Mouse (Mus musculus): ENCODE measurements around the gene Kif28. TPM values are rescaled to one million over a fixed set of nuclear protein-coding genes. Genes with fewer than 3 reads are reported as not detected.

Kif28 gene
- polyA plus RNA-seq (2015; fragmentation: Nextera tagmentation; extraction: Ambion mirVana): not detected in 2 replicates

DNA sequence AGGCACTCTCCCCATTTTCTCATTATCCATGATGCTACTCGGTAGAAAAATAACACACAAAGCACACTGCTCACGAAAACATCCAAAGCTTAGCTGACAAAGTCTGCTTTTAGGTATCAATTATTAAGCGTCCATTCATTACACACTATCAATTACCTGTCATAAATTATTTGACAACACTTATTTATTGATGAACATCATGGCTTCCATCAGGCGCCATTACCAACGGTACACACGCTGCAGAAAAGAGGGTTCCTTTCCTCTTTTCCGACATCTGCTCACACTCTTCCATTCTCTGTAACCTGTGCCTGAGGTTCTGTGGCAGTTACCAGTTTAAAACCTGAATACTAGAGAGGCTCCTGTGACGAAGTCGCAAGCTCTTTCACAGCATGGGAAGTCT, at the start of gene Kif28:
TSS of gene Kif28 (minus strand) at position 101 of the 400 bp plus-strand sequence.
- no peak within 1 kb of the TSS for H3K4me3 ChIP-seq (ENCODE audit: low read length)
- H3K4me1 ChIP-seq (ENCODE audit: insufficient read depth, low read length): no peaks in the 10 kb centered on the region
- peaks cover 39% of the 10 kb centered on the region for H3K36me3 ChIP-seq (ENCODE audit: insufficient read depth, low read length)
- WGBS: 93% methylated on average over 9 of the region's 9 CpGs
- H3K9me3 ChIP-seq (ENCODE audit: low read length): no peaks in the 10 kb centered on the region
- no peak for ATAC-seq (ENCODE audit: low FRiP score, low TSS enrichment)
- H3K9ac ChIP-seq (replicated peaks; ENCODE audit: low read length): no peak within 1 kb of the TSS
- no peak within 1 kb of the TSS for H3K27ac ChIP-seq (ENCODE audit: low read length)
- no peaks in the 10 kb centered on the region for H3K27me3 ChIP-seq (ENCODE audit: insufficient read depth, low read length)
- H3K4me2 ChIP-seq (replicated peaks; ENCODE audit: low read depth, low read length): no peak within 1 kb of the TSS

DNA sequence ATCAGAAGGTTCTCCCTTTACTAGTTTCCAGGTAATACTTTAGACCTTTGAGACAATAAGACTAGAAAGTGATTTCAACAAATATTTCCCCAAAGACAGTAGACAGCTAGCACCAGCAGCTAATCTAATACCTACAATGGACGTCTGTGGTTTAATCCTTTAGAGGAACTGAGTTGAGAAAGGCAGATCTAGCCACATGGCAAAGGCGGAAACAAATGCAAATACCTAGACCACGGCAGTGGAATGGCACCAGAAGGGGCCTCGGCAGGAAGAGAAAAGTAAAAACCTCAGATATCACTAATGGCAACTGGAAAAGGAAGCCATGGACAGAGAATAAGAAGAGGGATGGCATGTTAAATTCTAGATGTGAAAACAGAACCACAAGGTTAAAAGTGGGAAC, 42.2 kb upstream of the Kif28 start:
- no peak for ATAC-seq (ENCODE audit: low FRiP score, low TSS enrichment)
- Histone ChIP-seq H3K4me2 (replicated peaks; ENCODE audit: low read depth, low read length) (no peak overlapping the region), H3K9ac (replicated peaks; ENCODE audit: low read length) (no peak overlapping the region), H3K4me1 (ENCODE audit: insufficient read depth, low read length) (no peaks in the 10 kb centered on the region), H3K27ac (ENCODE audit: low read length) (no peak overlapping the region), H3K9me3 (ENCODE audit: low read length) (no peaks in the 10 kb centered on the region), H3K4me3 (ENCODE audit: low read length) (no peak overlapping the region), H3K36me3 (ENCODE audit: insufficient read depth, low read length) (peaks cover 69% of the 10 kb centered on the region), H3K27me3 (ENCODE audit: insufficient read depth, low read length) (no peaks in the 10 kb centered on the region)
- 84% methylated on average over 4 of the region's 4 CpGs for WGBS

DNA sequence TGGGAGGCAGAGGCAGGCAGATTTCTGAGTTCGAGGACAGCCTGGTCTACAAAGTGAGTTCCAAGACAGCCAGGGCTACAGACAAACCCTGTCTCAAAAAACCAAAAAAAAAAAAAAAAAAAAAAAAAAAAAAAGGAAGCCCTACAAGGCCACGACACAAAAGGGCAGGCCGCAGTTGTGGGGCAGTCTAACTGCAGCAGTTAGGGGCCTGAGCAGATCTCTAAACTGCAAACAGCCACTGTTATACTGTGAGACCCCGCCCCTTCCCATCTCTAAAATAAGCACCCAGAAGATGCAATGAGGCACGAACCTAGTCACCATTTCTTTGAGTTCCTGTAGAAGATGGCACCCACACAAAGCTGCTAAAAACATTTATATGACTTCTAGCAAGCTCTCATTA, 40.4 kb upstream of the Kif28 start:
- H3K4me1 ChIP-seq (ENCODE audit: insufficient read depth, low read length): no peaks in the 10 kb centered on the region
- no peaks in the 10 kb centered on the region for H3K9me3 ChIP-seq (ENCODE audit: low read length)
- H3K9ac ChIP-seq (replicated peaks; ENCODE audit: low read length): no peak overlapping the region
- no peak overlapping the region for H3K4me2 ChIP-seq (replicated peaks; ENCODE audit: low read depth, low read length)
- H3K27me3 ChIP-seq (ENCODE audit: insufficient read depth, low read length): no peaks in the 10 kb centered on the region
- H3K4me3 ChIP-seq (ENCODE audit: low read length): no peak overlapping the region
- WGBS: 87% methylated on average over 5 of the region's 5 CpGs
- peaks cover 65% of the 10 kb centered on the region for H3K36me3 ChIP-seq (ENCODE audit: insufficient read depth, low read length)
- no peak overlapping the region for H3K27ac ChIP-seq (ENCODE audit: low read length)
- ATAC-seq (ENCODE audit: low FRiP score, low TSS enrichment): no peak

DNA sequence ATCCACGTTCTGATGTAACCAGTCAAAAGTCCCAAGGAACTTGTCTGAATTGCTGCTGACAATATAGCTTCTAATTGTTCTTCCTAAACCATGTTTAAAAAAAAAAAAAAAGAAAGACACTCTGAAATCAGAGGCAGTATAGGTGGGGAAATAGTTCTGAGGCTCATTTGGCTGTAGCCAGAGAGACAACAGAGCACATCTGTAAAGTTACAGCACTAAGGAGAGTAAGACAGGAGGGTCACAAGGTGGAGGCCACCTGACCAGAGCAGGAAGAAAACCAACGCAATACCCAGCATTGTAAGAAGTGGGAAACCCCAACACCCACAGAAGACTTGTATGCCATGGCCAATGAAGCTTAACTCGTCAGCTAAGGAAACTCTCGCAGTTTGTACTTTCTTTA, 39.0 kb upstream of the Kif28 start:
- Histone ChIP-seq H3K9ac (replicated peaks; ENCODE audit: low read length) (no peak overlapping the region), H3K27me3 (ENCODE audit: insufficient read depth, low read length) (no peaks in the 10 kb centered on the region), H3K27ac (ENCODE audit: low read length) (no peak overlapping the region), H3K9me3 (ENCODE audit: low read length) (no peaks in the 10 kb centered on the region), H3K4me3 (ENCODE audit: low read length) (no peak overlapping the region), H3K4me1 (ENCODE audit: insufficient read depth, low read length) (no peaks in the 10 kb centered on the region), H3K4me2 (replicated peaks; ENCODE audit: low read depth, low read length) (no peak overlapping the region), H3K36me3 (ENCODE audit: insufficient read depth, low read length) (peaks cover 66% of the 10 kb centered on the region)
- no peak for ATAC-seq (ENCODE audit: low FRiP score, low TSS enrichment)
- 88% methylated on average over 4 of the region's 4 CpGs for WGBS

DNA sequence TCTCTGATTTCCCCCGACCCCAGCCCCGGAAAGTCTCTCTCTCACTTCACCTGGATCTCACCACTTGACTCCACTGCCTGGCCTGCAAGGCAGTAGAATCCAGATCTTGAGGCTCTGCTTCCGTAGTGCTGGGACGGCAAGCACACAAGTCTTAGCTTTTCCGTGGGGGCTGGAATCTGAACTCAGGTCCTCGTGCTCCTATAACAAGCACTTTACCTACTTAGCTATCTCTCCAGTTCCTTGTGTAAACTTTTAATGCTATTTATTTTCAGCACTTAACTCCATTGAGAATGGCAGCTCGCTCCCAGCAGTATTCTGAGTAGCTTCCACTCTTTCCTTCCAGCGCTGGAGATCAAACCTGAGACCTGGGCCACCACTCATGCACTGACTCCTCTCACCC, 31.8 kb upstream of the Kif28 start:
- WGBS: 94% methylated on average over 8 of the region's 8 CpGs
- Histone ChIP-seq H3K4me3 (ENCODE audit: low read length) (no peak overlapping the region), H3K36me3 (ENCODE audit: insufficient read depth, low read length) (peaks cover 59% of the 10 kb centered on the region), H3K4me2 (replicated peaks; ENCODE audit: low read depth, low read length) (no peak overlapping the region), H3K9me3 (ENCODE audit: low read length) (no peaks in the 10 kb centered on the region), H3K27me3 (ENCODE audit: insufficient read depth, low read length) (no peaks in the 10 kb centered on the region), H3K4me1 (ENCODE audit: insufficient read depth, low read length) (no peaks in the 10 kb centered on the region), H3K9ac (replicated peaks; ENCODE audit: low read length) (no peak overlapping the region), H3K27ac (ENCODE audit: low read length) (no peak overlapping the region)
- no peak for ATAC-seq (ENCODE audit: low FRiP score, low TSS enrichment)

DNA sequence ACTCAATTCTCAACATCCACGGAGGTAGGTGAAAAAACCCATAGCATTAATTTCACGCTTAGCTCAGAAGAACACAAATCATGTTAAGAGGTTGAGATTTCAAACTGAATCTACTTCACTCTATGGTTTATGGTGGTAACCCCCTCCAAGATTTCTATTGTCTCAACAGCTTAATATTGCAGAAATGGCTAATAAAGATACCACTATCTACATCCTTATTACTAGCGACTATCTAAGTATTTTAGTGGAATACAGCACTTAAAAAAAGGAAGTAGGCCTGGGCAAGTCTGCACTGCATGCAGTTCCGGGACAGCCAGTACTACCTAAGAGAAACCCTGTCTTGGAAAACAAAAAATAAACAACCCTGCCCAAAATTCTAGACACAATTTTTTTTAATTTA, 15.5 kb upstream of the Kif28 start:
- H3K27ac ChIP-seq (ENCODE audit: low read length): no peak overlapping the region
- no peak overlapping the region for H3K4me2 ChIP-seq (replicated peaks; ENCODE audit: low read depth, low read length)
- H3K27me3 ChIP-seq (ENCODE audit: insufficient read depth, low read length): no peaks in the 10 kb centered on the region
- no peaks in the 10 kb centered on the region for H3K4me1 ChIP-seq (ENCODE audit: insufficient read depth, low read length)
- no peak for ATAC-seq (ENCODE audit: low FRiP score, low TSS enrichment)
- no peak overlapping the region for H3K4me3 ChIP-seq (ENCODE audit: low read length)
- H3K9me3 ChIP-seq (ENCODE audit: low read length): no peaks in the 10 kb centered on the region
- H3K36me3 ChIP-seq (ENCODE audit: insufficient read depth, low read length): peaks cover 61% of the 10 kb centered on the region
- 96% methylated on average over 4 of the region's 4 CpGs for WGBS
- H3K9ac ChIP-seq (replicated peaks; ENCODE audit: low read length): no peak overlapping the region

DNA sequence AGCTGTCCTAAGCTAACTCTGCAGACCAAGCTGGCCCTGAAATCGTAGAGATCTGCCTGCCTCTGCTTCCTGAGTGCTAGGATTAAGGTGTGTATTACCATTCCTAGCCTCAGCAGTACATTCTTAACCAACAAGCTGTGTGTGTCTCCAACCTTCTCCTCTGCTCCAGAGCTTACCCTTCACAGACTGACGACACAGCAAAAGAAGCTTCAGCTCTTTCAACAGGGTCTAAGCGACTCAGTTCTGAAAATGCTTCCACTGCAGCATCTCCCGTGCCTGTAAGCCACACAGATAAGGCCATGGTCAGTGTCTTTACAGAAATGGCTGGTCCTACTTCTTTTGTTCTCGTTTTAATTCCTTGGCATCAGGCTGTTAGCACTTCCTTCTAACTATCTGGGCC, 15.0 kb upstream of the Kif28 start:
- no peak overlapping the region for H3K27ac ChIP-seq (ENCODE audit: low read length)
- H3K36me3 ChIP-seq (ENCODE audit: insufficient read depth, low read length): peaks cover 61% of the 10 kb centered on the region
- H3K9me3 ChIP-seq (ENCODE audit: low read length): no peaks in the 10 kb centered on the region
- no peak overlapping the region for H3K4me2 ChIP-seq (replicated peaks; ENCODE audit: low read depth, low read length)
- H3K27me3 ChIP-seq (ENCODE audit: insufficient read depth, low read length): no peaks in the 10 kb centered on the region
- no peak overlapping the region for H3K4me3 ChIP-seq (ENCODE audit: low read length)
- H3K4me1 ChIP-seq (ENCODE audit: insufficient read depth, low read length): no peaks in the 10 kb centered on the region
- 96% methylated on average over 5 of the region's 5 CpGs for WGBS
- no peak overlapping the region for H3K9ac ChIP-seq (replicated peaks; ENCODE audit: low read length)
- no peak for ATAC-seq (ENCODE audit: low FRiP score, low TSS enrichment)

DNA sequence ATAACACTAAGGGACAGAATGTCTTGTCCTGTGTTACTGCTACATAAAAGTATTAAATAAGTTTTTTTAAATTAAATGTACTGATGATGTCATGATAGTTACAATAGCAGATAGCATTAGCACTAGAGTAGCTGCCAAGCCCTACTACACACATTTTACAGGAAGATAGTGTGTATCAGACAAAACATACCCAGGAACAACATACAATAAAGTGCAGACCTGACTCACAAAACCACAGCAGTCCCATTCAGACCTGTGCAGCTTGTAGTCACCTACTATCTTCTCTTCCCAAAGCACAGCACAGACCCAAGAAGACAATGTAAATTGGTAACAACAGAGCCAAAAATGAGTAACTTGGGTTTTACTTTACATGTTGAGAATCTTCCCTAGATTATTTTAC, 11.4 kb upstream of the Kif28 start:
- H3K27me3 ChIP-seq (ENCODE audit: insufficient read depth, low read length): no peaks in the 10 kb centered on the region
- H3K4me2 ChIP-seq (replicated peaks; ENCODE audit: low read depth, low read length): no peak overlapping the region
- H3K27ac ChIP-seq (ENCODE audit: low read length): no peak overlapping the region
- no peak overlapping the region for H3K9ac ChIP-seq (replicated peaks; ENCODE audit: low read length)
- H3K4me1 ChIP-seq (ENCODE audit: insufficient read depth, low read length): no peaks in the 10 kb centered on the region
- no peak overlapping the region for H3K4me3 ChIP-seq (ENCODE audit: low read length)
- ATAC-seq (ENCODE audit: low FRiP score, low TSS enrichment): no peak
- H3K9me3 ChIP-seq (ENCODE audit: low read length): no peaks in the 10 kb centered on the region
- peaks cover 63% of the 10 kb centered on the region for H3K36me3 ChIP-seq (ENCODE audit: insufficient read depth, low read length)

DNA sequence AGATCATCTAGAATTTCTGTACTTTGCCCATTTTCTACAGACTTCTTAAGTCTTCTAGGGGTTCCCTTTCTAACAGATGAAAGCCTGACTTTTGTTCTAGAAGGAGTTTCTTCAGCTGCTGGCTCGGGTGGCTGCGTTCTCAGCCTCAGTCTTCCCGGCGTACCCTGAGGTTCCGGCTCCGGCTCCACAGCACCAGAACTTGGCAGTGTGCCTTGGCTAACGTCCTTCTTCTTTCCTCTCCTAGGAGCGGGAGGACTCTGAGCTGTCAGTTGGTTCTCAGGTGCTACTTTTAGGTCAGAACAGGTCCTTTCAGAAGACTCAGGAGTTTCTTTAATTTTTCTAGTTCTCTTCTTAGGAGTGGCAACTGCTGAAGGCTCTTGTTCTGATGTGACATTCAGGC, 7.9 kb upstream of the Kif28 start:
- Histone ChIP-seq H3K9me3 (ENCODE audit: low read length) (no peaks in the 10 kb centered on the region), H3K4me3 (ENCODE audit: low read length) (no peak overlapping the region), H3K4me1 (ENCODE audit: insufficient read depth, low read length) (no peaks in the 10 kb centered on the region), H3K36me3 (ENCODE audit: insufficient read depth, low read length) (peaks cover 48% of the 10 kb centered on the region), H3K9ac (replicated peaks; ENCODE audit: low read length) (no peak overlapping the region), H3K27me3 (ENCODE audit: insufficient read depth, low read length) (no peaks in the 10 kb centered on the region), H3K4me2 (replicated peaks; ENCODE audit: low read depth, low read length) (no peak overlapping the region), H3K27ac (ENCODE audit: low read length) (no peak overlapping the region)
- 89% methylated on average over 8 of the region's 8 CpGs for WGBS
- no peak for ATAC-seq (ENCODE audit: low FRiP score, low TSS enrichment)

DNA sequence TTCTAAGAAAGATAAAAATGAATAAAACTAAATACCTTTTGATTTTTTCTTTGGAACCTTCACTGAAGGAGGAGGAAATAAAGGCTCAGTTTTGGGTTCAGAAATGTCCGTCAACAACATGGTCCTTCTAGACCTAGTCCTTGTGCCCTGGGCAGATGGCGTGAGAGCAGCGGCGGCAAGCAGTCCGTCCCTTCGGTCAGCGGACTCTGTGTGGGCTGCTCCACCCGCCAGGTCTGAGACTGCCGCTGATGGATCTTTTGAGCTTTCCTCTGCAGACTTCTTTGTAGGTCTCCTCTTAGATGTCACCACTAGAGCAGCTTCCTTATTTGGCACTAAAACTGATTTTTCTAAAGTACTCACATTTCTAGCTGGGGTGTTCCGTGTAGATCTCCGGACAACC, 7.2 kb upstream of the Kif28 start:
- H3K4me1 ChIP-seq (ENCODE audit: insufficient read depth, low read length): no peaks in the 10 kb centered on the region
- 94% methylated on average over 11 of the region's 11 CpGs for WGBS
- H3K27me3 ChIP-seq (ENCODE audit: insufficient read depth, low read length): no peaks in the 10 kb centered on the region
- peaks cover 53% of the 10 kb centered on the region for H3K36me3 ChIP-seq (ENCODE audit: insufficient read depth, low read length)
- no peak overlapping the region for H3K27ac ChIP-seq (ENCODE audit: low read length)
- no peaks in the 10 kb centered on the region for H3K9me3 ChIP-seq (ENCODE audit: low read length)
- H3K9ac ChIP-seq (replicated peaks; ENCODE audit: low read length): no peak overlapping the region
- ATAC-seq (ENCODE audit: low FRiP score, low TSS enrichment): no peak
- no peak overlapping the region for H3K4me3 ChIP-seq (ENCODE audit: low read length)
- H3K4me2 ChIP-seq (replicated peaks; ENCODE audit: low read depth, low read length): no peak overlapping the region

All from kidney, embryonic 16.5 days (tissue).